ENCODE assay signal across 22 mouse cellular contexts in genomic region chr6:140730669-140731401, GRCm38 (mm10). TPM values are rescaled to one million over a fixed set of nuclear protein-coding genes. Genes with fewer than 3 reads are reported as not detected.
A peak's percentile ranks its signal among the peaks of the same experiment; 100 is the strongest.
DNase-seq lines count a peak whose midpoint lies in the region; ATAC-seq lines count a peak whose summit lies in the region.
"Had no signal": no experiment of that assay in that cellular context is flagged by ENCODE, and none has a peak within 500 bp of the region (broad histone marks: within the 10 kb centered on the region; RNA-seq: fewer than 3 reads in every experiment).

No protein-coding gene starts in this region.

- WGBS in forebrain, embryonic 14.5 days, result 65% methylated on average over 6 of the region's 6 CpGs
- WGBS in forebrain, embryonic 11.5 days, result 79% methylated on average over 6 of the region's 6 CpGs
- WGBS in kidney, embryonic 15.5 days, result 56% methylated on average over 6 of the region's 6 CpGs
- WGBS in midbrain, embryonic 14.5 days, result 66% methylated on average over 6 of the region's 6 CpGs

- no peak overlapping the region for H3K4me2 ChIP-seq in forebrain, embryonic 14.5 days (ENCODE audit: low read length)
- H3K4me2 ChIP-seq in forebrain, embryonic 11.5 days (ENCODE audit: low read depth, low read length, severe bottlenecking), result no peak overlapping the region
- no peak overlapping the region for H3K4me2 ChIP-seq in kidney, embryonic 15.5 days
- no peak overlapping the region for H3K4me2 ChIP-seq in midbrain, embryonic 14.5 days (ENCODE audit: low read length)
- H3K4me2 ChIP-seq: embryonic facial prominence, embryonic 15.5 days; heart, embryonic 11.5 days had no signal

- DNase-seq in forebrain, embryonic 14.5 days (ENCODE audit: low spot score), result no peak
- DNase-seq in forebrain, embryonic 11.5 days (ENCODE audit: low spot score), result no peak
- DNase-seq in kidney, adult 18-20 months, result no peak
- peak; percentile 52 for DNase-seq in ZHBTc4 (ENCODE audit: low read depth, low spot score)
- no peak for DNase-seq in midbrain, embryonic 14.5 days
- no peak for DNase-seq in spleen, adult 12 weeks (ENCODE audit: low spot score)
- DNase-seq: adrenal gland, adult 8-10 months; B cell, adult 2 months; gastrocnemius, postnatal 36 days; thymus, postnatal 25 days had no signal

- H3K27ac ChIP-seq in forebrain, embryonic 14.5 days (ENCODE audit: low read depth, low read length), result peak overlapping the region; percentile 9; the same call in 1 of the 2 replicates
- H3K27ac ChIP-seq in forebrain, embryonic 11.5 days (ENCODE audit: low read depth, low read length), result no peak overlapping the region
- H3K27ac ChIP-seq in kidney, embryonic 15.5 days, result peak overlapping the region; percentile 59; the same call in 1 of the 2 replicates
- H3K27ac ChIP-seq in midbrain, embryonic 14.5 days (replicated peaks; ENCODE audit: low read depth, low read length), result no peak overlapping the region
- H3K27ac ChIP-seq: embryonic facial prominence, embryonic 15.5 days; liver, embryonic 14.5 days had no signal

- H3K27me3 ChIP-seq in forebrain, embryonic 14.5 days (replicated peaks; ENCODE audit: control insufficient read depth, insufficient read depth, low read length), result no peaks in the 10 kb centered on the region
- no peaks in the 10 kb centered on the region for H3K27me3 ChIP-seq in forebrain, embryonic 11.5 days (ENCODE audit: control insufficient read depth, insufficient read depth, low read length)
- H3K27me3 ChIP-seq in kidney, embryonic 15.5 days, result no peaks in the 10 kb centered on the region
- H3K27me3 ChIP-seq in midbrain, embryonic 14.5 days (ENCODE audit: control insufficient read depth, insufficient read depth, low read length), result no peaks in the 10 kb centered on the region
- H3K27me3 ChIP-seq: embryonic facial prominence, embryonic 15.5 days had no signal

- no peak overlapping the region for H3K4me3 ChIP-seq in forebrain, embryonic 14.5 days (ENCODE audit: low read depth, low read length)
- H3K4me3 ChIP-seq in forebrain, embryonic 11.5 days (ENCODE audit: low read depth, low read length), result no peak overlapping the region
- no peak overlapping the region for H3K4me3 ChIP-seq in kidney, embryonic 15.5 days (replicated peaks)
- H3K4me3 ChIP-seq in midbrain, embryonic 14.5 days (replicated peaks; ENCODE audit: low read depth, low read length), result no peak overlapping the region
- H3K4me3 ChIP-seq: embryonic facial prominence, embryonic 15.5 days; megakaryocyte, embryonic 14.5 days had no signal

- 0 out of 2 replicates have a peak, but pooled peaks cover 2% of the 10 kb centered on the region for H3K9me3 ChIP-seq in forebrain, embryonic 14.5 days (replicated peaks; ENCODE audit: control insufficient read depth, low read length)
- H3K9me3 ChIP-seq in forebrain, embryonic 11.5 days (ENCODE audit: control insufficient read depth, low read length), result no peaks in the 10 kb centered on the region; the same call in 1 of the 2 replicates
- H3K9me3 ChIP-seq in kidney, embryonic 15.5 days (replicated peaks), result no peaks in the 10 kb centered on the region
- H3K9me3 ChIP-seq in midbrain, embryonic 14.5 days (ENCODE audit: control insufficient read depth, low read length), result no peaks in the 10 kb centered on the region
- H3K9me3 ChIP-seq: embryonic facial prominence, embryonic 15.5 days had no signal

- no peaks in the 10 kb centered on the region for H3K36me3 ChIP-seq in forebrain, embryonic 14.5 days (ENCODE audit: control insufficient read depth, insufficient read depth, low read length)
- no peaks in the 10 kb centered on the region for H3K36me3 ChIP-seq in forebrain, embryonic 11.5 days (ENCODE audit: control insufficient read depth, insufficient read depth, low read length)
- H3K36me3 ChIP-seq in kidney, embryonic 15.5 days, result no peaks in the 10 kb centered on the region
- H3K36me3 ChIP-seq in midbrain, embryonic 14.5 days (ENCODE audit: control insufficient read depth, insufficient read depth, low read length), result no peaks in the 10 kb centered on the region
- H3K36me3 ChIP-seq: embryonic facial prominence, embryonic 15.5 days had no signal

- no peak overlapping the region for H3K9ac ChIP-seq in forebrain, embryonic 14.5 days (ENCODE audit: low read length)
- H3K9ac ChIP-seq in forebrain, embryonic 11.5 days (ENCODE audit: low read length), result no peak overlapping the region
- H3K9ac ChIP-seq in kidney, embryonic 15.5 days, result no peak overlapping the region
- H3K9ac ChIP-seq in midbrain, embryonic 14.5 days (replicated peaks; ENCODE audit: low read length), result no peak overlapping the region
- H3K9ac ChIP-seq: embryonic facial prominence, embryonic 15.5 days; liver, embryonic 14.5 days had no signal

- peaks cover 4% of the 10 kb centered on the region; the same call in 1 of the 2 replicates for H3K4me1 ChIP-seq in forebrain, embryonic 14.5 days (ENCODE audit: control insufficient read depth, insufficient read depth, low read length)
- H3K4me1 ChIP-seq in forebrain, embryonic 11.5 days (replicated peaks; ENCODE audit: control insufficient read depth, insufficient read depth, low read length), result no peaks in the 10 kb centered on the region
- H3K4me1 ChIP-seq in kidney, embryonic 15.5 days, result peaks cover 11% of the 10 kb centered on the region; the same call in 1 of the 2 replicates
- H3K4me1 ChIP-seq in midbrain, embryonic 14.5 days (ENCODE audit: control insufficient read depth, insufficient read depth, low read length), result peaks cover 6% of the 10 kb centered on the region; the same call in 1 of the 2 replicates
- H3K4me1 ChIP-seq: megakaryocyte, embryonic 14.5 days had no signal

- ATAC-seq in forebrain, embryonic 14.5 days, result peak; percentile 51
- ATAC-seq in forebrain, embryonic 11.5 days (replicated peaks; ENCODE audit: low FRiP score), result no peak
- no peak; the same call in 1 of the 2 replicates for ATAC-seq in kidney, embryonic 15.5 days (replicated peaks; ENCODE audit: low FRiP score)
- 0 out of 2 replicates have a peak, but pooled peaks have one; percentile 9 for ATAC-seq in midbrain, embryonic 14.5 days (ENCODE audit: low FRiP score, low TSS enrichment)
- ATAC-seq: lung, postnatal 0 days had no signal

RNA-seq across cellular contexts. Expression of gene Gm11077, which starts 1.8 kb away (rescaled TPM):
- not detected in 2 replicates for polyA plus RNA-seq in forebrain, embryonic 14.5 days (2014; fragmentation: Nextera tagmentation; extraction: Ambion mirVana)
- not detected in 2 replicates for polyA plus RNA-seq in forebrain, embryonic 11.5 days (2014; fragmentation: Nextera tagmentation; extraction: Ambion mirVana)
- polyA plus RNA-seq in kidney, embryonic 15.5 days (2015; fragmentation: Nextera tagmentation; extraction: Ambion mirVana), result not detected in 2 replicates
- polyA plus RNA-seq in midbrain, embryonic 14.5 days (2014; fragmentation: Nextera tagmentation; extraction: Ambion mirVana), result not detected in 2 replicates
- polyA plus RNA-seq: cerebellum, adult 2 months; cortical plate, adult 2 months; embryonic facial prominence, embryonic 15.5 days; heart, embryonic 11.5 days; large intestine, adult 2 months; limb, embryonic 11.5 days; liver, embryonic 14.5 days; lung, postnatal 0 days; spleen, adult 2 months; stomach, embryonic 16.5 days had no signal

Comparison
In these comparisons a context has a peak if more than half of its experiments do, and no peak if none do; other contexts are left out.
1. ATAC-seq: peak in forebrain, embryonic 14.5 days (single experiment) and midbrain, embryonic 14.5 days (single experiment); none in forebrain, embryonic 11.5 days (single experiment) and kidney, embryonic 15.5 days (single experiment).
2. H3K27ac ChIP-seq: peak in forebrain, embryonic 14.5 days (single experiment) and kidney, embryonic 15.5 days (single experiment); none in forebrain, embryonic 11.5 days (single experiment) and midbrain, embryonic 14.5 days (single experiment).